Mouse (Mus musculus) intestine, postnatal 0 days (tissue): ENCODE measurements around the gene Map3k19. TPM values are rescaled to one million over a fixed set of nuclear protein-coding genes. Genes with fewer than 3 reads are reported as not detected.
A peak's percentile ranks its signal among the peaks of the same experiment; 100 is the strongest.

Experiments used
- ATAC-seq: fragments of 200-750 bp; cut with Nextera tagmentation; 2 replicates; pipeline ENCODE4 v1.8.0; 2017; ENCODE audit warnings: mild to moderate bottlenecking, moderate TSS enrichment, moderate library complexity
- H3K27ac ChIP-seq: fragments of 300-500 bp; sonication (generic); 2 replicates; pipeline ENCODE4 v1.5.1; 2014; ENCODE audit warnings: mild to moderate bottlenecking, low read depth, low read length, moderate library complexity
- H3K27me3 ChIP-seq: fragments of 300-500 bp; sonication (generic); replicated peaks from 2 replicates; pipeline ENCODE4 v1.6.1; 2014; ENCODE audit warnings: low read length, mixed read lengths; ENCODE audit not compliant: control insufficient read depth, insufficient read depth
- H3K36me3 ChIP-seq: fragments of 300-500 bp; sonication (generic); 2 replicates; pipeline ENCODE4 v1.6.1; 2014; ENCODE audit warnings: mild to moderate bottlenecking, moderate library complexity; ENCODE audit not compliant: control insufficient read depth, insufficient read depth
- H3K4me1 ChIP-seq: fragments of 300-500 bp; sonication (generic); replicated peaks from 2 replicates; pipeline ENCODE4 v1.6.1; 2014; ENCODE audit warnings: antibody characterized with exemption, low read length, mixed read lengths; ENCODE audit not compliant: control insufficient read depth, insufficient read depth
- H3K4me2 ChIP-seq: fragments of 300-500 bp; sonication (generic); replicated peaks from 2 replicates; pipeline ENCODE4 v1.6.1; 2014; ENCODE audit warnings: low read depth, mild to moderate bottlenecking, moderate library complexity
- H3K4me3 ChIP-seq: fragments of 300-500 bp; sonication (generic); 2 replicates; pipeline ENCODE4 v1.5.1; 2014; ENCODE audit warnings: low read depth, low read length
- H3K9ac ChIP-seq: fragments of 300-500 bp; sonication (generic); 2 replicates; pipeline ENCODE4 v1.6.1; 2014; ENCODE audit warnings: mild to moderate bottlenecking, low read depth, low read length
- H3K9me3 ChIP-seq: fragments of 300-500 bp; sonication (generic); 2 replicates; pipeline ENCODE4 v1.6.1; 2016; ENCODE audit warnings: mixed run types; ENCODE audit not compliant: control insufficient read depth
- CTCF ChIP-seq: sonication (generic); IDR thresholded peaks from 2 replicates; pipeline ENCODE4 v1.5.1; 2016; ENCODE audit warnings: low read depth, mild to moderate bottlenecking, control low read depth, antibody characterized with exemption, moderate library complexity
- WGBS: fragments of 180-500 bp; shearing (Covaris S2); extraction: QIAGEN DNeasy Blood & Tissue Kit; methylation state at CpG from one replicate; pipeline ENCODE4 v1.1.7; 2014; 5-methylcytosine and 5-hydroxymethylcytosine counted together
- polyA plus RNA-seq: library from polyadenylated mRNA; unstranded; fragments of >200 nt; fragmentation: Nextera tagmentation; extraction: Ambion mirVana; gene quantifications from 2 replicates; pipeline ENCODE4 v1.2.1, GENCODE M21; 2015

Gene Map3k19
- polyA plus RNA-seq = not detected in 2 replicates

DNA sequence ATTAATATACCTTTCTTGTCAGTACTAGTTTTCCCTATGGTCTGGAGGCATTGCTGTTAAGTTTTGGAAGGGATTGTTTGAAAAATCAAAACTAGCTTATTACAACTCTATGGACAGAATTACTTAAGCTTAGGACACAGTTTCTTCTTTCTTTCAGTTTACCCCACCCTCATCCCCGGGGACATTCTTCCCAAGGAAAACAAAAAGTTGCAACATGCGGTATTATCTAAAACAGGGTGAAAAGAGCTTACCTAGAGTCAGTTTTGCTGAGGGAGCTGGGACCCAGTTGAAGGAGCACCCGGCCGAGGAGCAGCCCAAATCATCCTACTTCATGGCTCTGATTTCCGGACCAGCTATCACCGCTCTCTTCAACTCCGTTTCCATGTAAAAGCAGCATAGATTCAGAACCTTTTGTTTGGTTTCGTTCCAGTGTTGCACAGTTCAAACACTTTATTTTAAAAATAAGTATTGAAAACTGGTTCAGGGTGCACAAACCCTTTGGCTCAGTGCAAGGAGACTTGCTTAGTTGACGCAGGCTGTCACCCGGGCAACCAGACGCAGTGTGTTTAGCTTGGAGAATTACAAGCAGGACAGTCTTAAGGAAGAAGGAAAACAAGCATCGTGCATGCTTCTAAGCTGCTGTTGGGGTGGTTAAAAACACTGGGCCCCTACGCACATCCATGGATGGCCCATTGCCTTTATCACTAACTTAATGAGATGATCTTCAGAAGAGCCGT lies at the start of gene Map3k19:
Gene Map3k19 (minus strand): TSS at position 546 of the 737 bp plus-strand sequence.
- no peak within 1 kb of the TSS for H3K4me2 ChIP-seq
- H3K4me3 ChIP-seq = no peak within 1 kb of the TSS
- TF ChIP-seq CTCF = no peak
- H3K4me1 ChIP-seq = no peaks in the 10 kb centered on the region
- no peak for ATAC-seq
- no peak within 1 kb of the TSS for H3K9ac ChIP-seq
- H3K27me3 ChIP-seq = no peaks in the 10 kb centered on the region
- no peaks in the 10 kb centered on the region for H3K36me3 ChIP-seq
- H3K9me3 ChIP-seq = 0 out of 2 replicates have a peak, but pooled peaks cover 6% of the 10 kb centered on the region
- 73% methylated on average over 14 of the region's 14 CpGs for WGBS
- no peak within 1 kb of the TSS for H3K27ac ChIP-seq

DNA sequence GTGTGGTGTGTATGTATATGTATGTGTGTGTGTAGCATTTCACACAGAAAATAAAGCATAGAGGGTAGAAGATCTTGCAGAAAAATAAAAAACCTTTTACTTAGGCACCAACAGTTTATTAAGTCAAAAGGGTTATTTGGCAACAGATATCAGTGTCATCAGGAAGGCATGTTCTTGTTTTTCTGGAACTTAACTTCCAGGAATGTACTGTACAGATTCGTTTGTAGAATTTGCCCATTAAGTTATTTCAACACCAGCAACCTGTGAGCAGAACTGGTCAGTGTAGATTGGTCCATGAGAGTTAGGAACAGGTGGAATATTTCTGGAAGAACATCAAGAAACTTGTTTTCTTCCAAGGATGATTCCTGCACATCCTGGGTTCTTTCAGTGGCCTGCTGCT lies 44.6 kb upstream of the Map3k19 start:
- Histone ChIP-seq H3K9ac (no peak overlapping the region), H3K4me1 (no peaks in the 10 kb centered on the region), H3K4me3 (no peak overlapping the region), H3K27ac (no peak overlapping the region), H3K4me2 (no peak overlapping the region), H3K36me3 (peaks cover 8% of the 10 kb centered on the region), H3K9me3 (no peaks in the 10 kb centered on the region), H3K27me3 (no peaks in the 10 kb centered on the region)
- WGBS = 54% methylated on average over 1 of the region's 1 CpGs
- no peak for ATAC-seq
- TF ChIP-seq CTCF = no peak

DNA sequence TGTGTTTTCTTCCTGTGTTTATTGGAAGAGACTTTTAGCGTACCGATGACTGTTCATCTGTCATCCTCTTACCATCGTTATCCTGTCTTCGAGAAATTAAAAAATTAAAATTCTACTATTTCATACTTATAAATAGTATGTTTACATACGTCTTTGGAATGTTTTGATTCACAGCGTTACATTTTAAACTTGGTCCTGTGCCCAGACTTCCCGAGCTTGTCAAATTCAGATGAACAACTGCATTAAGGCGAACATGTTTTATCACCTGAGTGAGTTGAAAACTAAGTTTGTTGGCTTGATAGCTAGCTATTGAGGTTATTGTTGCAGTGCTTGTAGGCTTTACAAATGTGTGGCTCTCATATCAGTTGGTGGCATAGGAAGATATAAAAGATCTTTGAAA lies 14.4 kb upstream of the Map3k19 start:
- peak overlapping the region; percentile 86 for H3K27ac ChIP-seq
- peaks cover 7% of the 10 kb centered on the region for H3K36me3 ChIP-seq
- TF ChIP-seq CTCF = no peak
- H3K9me3 ChIP-seq = no peaks in the 10 kb centered on the region
- no peaks in the 10 kb centered on the region for H3K4me1 ChIP-seq
- no peak for ATAC-seq
- WGBS = 23% methylated on average over 8 of the region's 8 CpGs
- H3K4me3 ChIP-seq = peak overlapping the region; percentile 73
- H3K4me2 ChIP-seq = peak overlapping the region; percentile 68
- no peaks in the 10 kb centered on the region for H3K27me3 ChIP-seq
- peak overlapping the region; percentile 64; the same call in 1 of the 2 replicates for H3K9ac ChIP-seq

DNA sequence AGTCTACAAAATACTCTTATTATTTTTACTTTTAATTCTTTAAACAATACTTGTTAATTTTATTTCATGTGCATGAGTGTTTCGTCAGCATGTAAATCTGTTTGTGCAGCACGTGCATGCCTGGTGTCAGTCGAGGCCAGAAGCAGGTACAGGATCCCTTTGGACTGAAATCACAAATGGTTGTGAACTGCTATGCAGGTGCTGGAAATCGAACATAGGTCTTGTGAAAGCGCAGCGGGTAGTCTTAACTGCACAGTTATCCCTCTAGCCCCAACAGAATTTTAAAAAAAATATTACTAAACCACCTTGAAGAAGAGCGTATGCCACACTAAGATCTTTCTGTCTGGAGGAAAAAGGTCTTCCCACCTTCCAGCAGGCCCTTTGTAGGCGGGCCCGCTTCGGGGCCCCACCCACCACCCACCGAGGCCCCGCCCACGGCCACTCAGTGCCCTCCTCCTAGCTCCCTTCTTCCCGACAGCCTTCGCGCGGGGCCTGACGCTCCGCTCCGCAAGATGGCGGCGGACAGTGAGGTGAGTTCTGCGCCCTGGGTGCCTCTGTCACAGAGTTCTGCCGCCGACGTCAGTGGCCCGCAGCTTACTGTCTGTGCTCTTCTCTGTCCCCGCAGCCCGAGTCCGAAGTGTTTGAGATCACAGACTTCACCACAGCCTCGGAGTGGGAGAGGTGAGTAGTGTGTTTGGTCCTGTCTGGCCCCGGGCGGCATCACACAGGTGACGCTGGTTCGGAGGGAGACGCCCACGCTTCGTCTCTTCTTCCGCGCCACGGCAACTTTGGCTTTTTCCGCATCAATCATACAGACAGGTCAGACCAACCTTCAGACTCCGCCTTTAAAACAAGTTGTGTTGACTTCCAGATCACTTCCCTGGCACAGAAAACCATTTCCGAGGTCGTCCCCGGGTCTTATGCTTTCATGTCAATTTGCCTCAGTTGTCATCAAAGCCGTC lies 13.8 kb upstream of the Map3k19 start, which contains the start of gene Rab3gap1:
Gene Rab3gap1 (plus strand): TSS at position 474 of the 962 bp plus-strand sequence.
- Histone ChIP-seq H3K9me3 (no peaks in the 10 kb centered on the region), H3K4me3 (peak within 1 kb of the TSS; percentile 73), H3K9ac (peak within 1 kb of the TSS; percentile 64), H3K36me3 (0 out of 2 replicates have a peak, but pooled peaks cover 3% of the 10 kb centered on the region), H3K4me1 (no peaks in the 10 kb centered on the region), H3K4me2 (peak within 1 kb of the TSS; percentile 68), H3K27me3 (no peaks in the 10 kb centered on the region), H3K27ac (peak within 1 kb of the TSS; percentile 86)
- WGBS = 10% methylated on average over 47 of the region's 47 CpGs
- ATAC-seq = peak; percentile 99
- no peak for TF ChIP-seq CTCF

DNA sequence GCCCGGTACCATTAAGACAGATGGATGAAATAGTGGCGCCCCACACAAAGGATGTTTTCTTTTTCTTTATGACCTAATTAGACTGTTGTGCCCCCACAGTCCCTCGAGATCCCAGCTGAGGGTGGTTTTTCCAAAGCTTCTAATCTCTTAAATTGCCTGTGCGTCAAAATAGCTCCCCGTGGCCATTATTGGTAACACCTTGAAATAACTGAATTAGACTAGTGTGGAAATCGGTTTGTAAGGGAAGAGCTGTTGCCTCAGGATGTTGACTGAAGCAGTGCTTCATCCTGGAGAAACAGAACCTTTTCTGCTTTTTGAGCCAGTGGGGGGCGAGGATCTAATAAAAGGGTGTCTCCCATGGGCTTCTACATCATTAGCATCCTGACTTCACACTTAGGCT lies 9.0 kb upstream of the Map3k19 start:
- 72% methylated on average over 7 of the region's 7 CpGs for WGBS
- Histone ChIP-seq H3K36me3 (no peaks in the 10 kb centered on the region), H3K9me3 (no peaks in the 10 kb centered on the region), H3K4me2 (no peak overlapping the region), H3K9ac (no peak overlapping the region), H3K4me1 (no peaks in the 10 kb centered on the region), H3K27ac (no peak overlapping the region), H3K27me3 (no peaks in the 10 kb centered on the region), H3K4me3 (no peak overlapping the region)
- no peak for TF ChIP-seq CTCF
- ATAC-seq = no peak

DNA sequence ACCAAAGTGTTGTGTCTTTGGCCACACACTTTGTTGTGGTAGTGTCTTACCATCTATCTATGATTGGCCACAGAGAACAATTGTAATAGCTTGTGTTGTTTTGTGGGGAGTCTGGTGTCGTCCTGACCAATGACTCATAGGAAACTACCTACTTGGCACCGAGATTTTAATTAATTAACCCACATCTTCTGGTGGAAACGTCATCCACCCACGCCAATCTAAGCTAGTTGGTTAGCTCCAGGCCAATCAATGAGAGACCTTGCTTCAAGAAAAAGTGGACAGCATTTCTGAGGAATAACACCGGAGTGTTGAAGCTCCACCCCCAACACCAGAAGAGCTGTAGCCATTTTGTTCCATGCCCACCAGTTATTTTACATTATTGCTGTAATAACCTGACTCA lies 7.1 kb upstream of the Map3k19 start:
- H3K4me3 ChIP-seq = no peak overlapping the region
- H3K27ac ChIP-seq = no peak overlapping the region
- no peaks in the 10 kb centered on the region for H3K36me3 ChIP-seq
- no peak for TF ChIP-seq CTCF
- no peaks in the 10 kb centered on the region for H3K9me3 ChIP-seq
- H3K27me3 ChIP-seq = no peaks in the 10 kb centered on the region
- H3K4me1 ChIP-seq = no peaks in the 10 kb centered on the region
- 86% methylated on average over 5 of the region's 5 CpGs for WGBS
- ATAC-seq = no peak
- no peak overlapping the region for H3K4me2 ChIP-seq
- no peak overlapping the region for H3K9ac ChIP-seq
